Mouse (Mus musculus) stomach, embryonic 14.5 days (tissue): Measurements from ENCODE around the gene Mecr. TPM values are rescaled to one million over a fixed set of nuclear protein-coding genes. Genes with fewer than 3 reads are reported as not detected.
"Not testable (repeated sequence)": the region's sequence is repeated elsewhere in the genome, so short reads cannot be mapped to it uniquely, and the experiment has no call there.

Source experiments
- ATAC-seq: fragments of 200-750 bp; cut with Nextera tagmentation; 2 replicates; pipeline ENCODE4 v1.8.0; 2017; ENCODE audit warnings: low read depth, moderate TSS enrichment; ENCODE audit not compliant: insufficient number of reproducible peaks, insufficient read depth, low FRiP score
- H3K27ac ChIP-seq: fragments of 300-500 bp; sonication (generic); 2 replicates; pipeline ENCODE4 v1.5.1; 2014; ENCODE audit warnings: mild to moderate bottlenecking, low read length, moderate library complexity, mixed read lengths
- H3K27me3 ChIP-seq: fragments of 300-500 bp; sonication (generic); 2 replicates; pipeline ENCODE4 v1.6.1; 2014; ENCODE audit warnings: low read length, control low read depth, mixed read lengths; ENCODE audit not compliant: control insufficient read depth, insufficient read depth
- H3K36me3 ChIP-seq: fragments of 300-500 bp; sonication (generic); 2 replicates; pipeline ENCODE4 v1.6.1; 2014; ENCODE audit warnings: mild to moderate bottlenecking, control low read depth, low read length, moderate library complexity, mixed read lengths; ENCODE audit not compliant: control insufficient read depth, insufficient read depth
- H3K4me1 ChIP-seq: fragments of 300-500 bp; sonication (generic); 2 replicates; pipeline ENCODE4 v1.6.1; 2014; ENCODE audit warnings: low read length, control low read depth, mixed read lengths; ENCODE audit not compliant: control insufficient read depth, insufficient read depth
- H3K4me2 ChIP-seq: fragments of 300-500 bp; sonication (generic); replicated peaks from 2 replicates; pipeline ENCODE4 v1.6.1; 2014; ENCODE audit warnings: low read depth, low read length, control low read depth
- H3K4me3 ChIP-seq: fragments of 300-500 bp; sonication (generic); 2 replicates; pipeline ENCODE4 v1.5.1; 2014; ENCODE audit warnings: low read depth, low read length, control low read depth
- H3K9ac ChIP-seq: fragments of 300-500 bp; sonication (generic); replicated peaks from 2 replicates; pipeline ENCODE4 v1.6.1; 2014; ENCODE audit warnings: low read depth, mild to moderate bottlenecking, control low read depth, low read length, moderate library complexity, mixed read lengths
- H3K9me3 ChIP-seq: fragments of 300-500 bp; sonication (generic); 2 replicates; pipeline ENCODE4 v1.6.1; 2016; ENCODE audit warnings: low read depth, low read length, control low read depth; ENCODE audit not compliant: control insufficient read depth
- WGBS: fragments of 180-500 bp; shearing (Covaris S2); extraction: QIAGEN DNeasy Blood & Tissue Kit; methylation state at CpG from one replicate; pipeline ENCODE4 v1.1.7; 2014; 5-methylcytosine and 5-hydroxymethylcytosine counted together
- polyA plus RNA-seq: library from polyadenylated mRNA; unstranded; fragments of >200 nt; fragmentation: Nextera tagmentation; extraction: Ambion mirVana; gene quantifications from 2 replicates; pipeline ENCODE4 v1.2.1, GENCODE M21; 2014

Gene Mecr
- polyA plus RNA-seq: 47.6 and 48.6 TPM in 2 replicates

GRCm38 (mm10) chr4:131843290-131843743 is at the start of gene Mecr:
Mecr (plus strand) TSS chr4:131843470.
- WGBS: 0% methylated on average over 37 of the region's 37 CpGs

GRCm38 (mm10) chr4:131796312-131797080 is 46.8 kb upstream of the Mecr start:
- Histone ChIP-seq H3K27me3 (no peaks in the 10 kb centered on the region), H3K9me3 (no peaks in the 10 kb centered on the region), H3K4me3 (no peak overlapping the region), H3K27ac (no peak overlapping the region), H3K36me3 (no peaks in the 10 kb centered on the region), H3K9ac (no peak overlapping the region), H3K4me2 (no peak overlapping the region), H3K4me1 (no peaks in the 10 kb centered on the region)
- ATAC-seq: no peak
- 78% methylated on average over 14 of the region's 14 CpGs for WGBS

More at GRCm38 (mm10) chr4:131843290-131843743, at the start of gene Mecr:
- peaks cover 14% of the 10 kb centered on the region; the same call in 1 of the 2 replicates for H3K4me1 ChIP-seq
- no peaks in the 10 kb centered on the region for H3K27me3 ChIP-seq
- peak within 1 kb of the TSS; percentile 66 for H3K9ac ChIP-seq
- H3K9me3 ChIP-seq: no peaks in the 10 kb centered on the region
- peak; percentile 83 for ATAC-seq
- peak within 1 kb of the TSS; percentile 80 for H3K4me3 ChIP-seq
- H3K4me2 ChIP-seq: peak within 1 kb of the TSS; percentile 73
- no peak within 1 kb of the TSS for H3K27ac ChIP-seq
- no peaks in the 10 kb centered on the region for H3K36me3 ChIP-seq

GRCm38 (mm10) chr4:131797483-131797882 is 45.8 kb upstream of the Mecr start:
- ATAC-seq: no peak
- Histone ChIP-seq H3K36me3 (no peaks in the 10 kb centered on the region), H3K4me1 (no peaks in the 10 kb centered on the region), H3K4me3 (no peak overlapping the region), H3K9me3 (no peaks in the 10 kb centered on the region), H3K27me3 (no peaks in the 10 kb centered on the region), H3K9ac (no peak overlapping the region), H3K4me2 (no peak overlapping the region), H3K27ac (no peak overlapping the region)
- WGBS: 84% methylated on average over 7 of the region's 7 CpGs

- Histone ChIP-seq H3K36me3 (no peaks in the 10 kb centered on the region), H3K4me1 (no peaks in the 10 kb centered on the region), H3K9me3 (no peaks in the 10 kb centered on the region), H3K4me2 (no peak overlapping the region), H3K27ac (no peak overlapping the region), H3K27me3 (no peaks in the 10 kb centered on the region), H3K9ac (no peak overlapping the region), H3K4me3 (no peak overlapping the region)
- WGBS: 65% methylated on average over 12 of the region's 12 CpGs
- no peak for ATAC-seq
Observed at GRCm38 (mm10) chr4:131797920-131798319, 45.4 kb upstream of the Mecr start.

GRCm38 (mm10) chr4:131798968-131799367 is 44.3 kb upstream of the Mecr start:
- peaks cover 3% of the 10 kb centered on the region for H3K4me1 ChIP-seq
- no peaks in the 10 kb centered on the region for H3K27me3 ChIP-seq
- 62% methylated on average over 3 of the region's 4 CpGs for WGBS
- H3K4me3 ChIP-seq: no peak overlapping the region
- H3K9ac ChIP-seq: no peak overlapping the region
- no peak overlapping the region for H3K27ac ChIP-seq
- no peaks in the 10 kb centered on the region for H3K9me3 ChIP-seq
- no peaks in the 10 kb centered on the region for H3K36me3 ChIP-seq
- ATAC-seq: no peak
- H3K4me2 ChIP-seq: no peak overlapping the region

- Histone ChIP-seq H3K4me1 (peaks cover 3% of the 10 kb centered on the region), H3K9ac (no peak overlapping the region), H3K4me3 (no peak overlapping the region), H3K4me2 (no peak overlapping the region), H3K36me3 (no peaks in the 10 kb centered on the region), H3K27ac (no peak overlapping the region), H3K9me3 (no peaks in the 10 kb centered on the region), H3K27me3 (no peaks in the 10 kb centered on the region)
- no peak for ATAC-seq
- 51% methylated on average over 9 of the region's 9 CpGs for WGBS
Observed at GRCm38 (mm10) chr4:131803846-131804245, 39.4 kb upstream of the Mecr start.

- not testable (repeated sequence) for H3K4me1 ChIP-seq, H3K36me3 ChIP-seq, H3K27me3 ChIP-seq, H3K9ac ChIP-seq, H3K27ac ChIP-seq, H3K4me3 ChIP-seq, H3K4me2 ChIP-seq, H3K9me3 ChIP-seq
- 95% methylated on average over 4 of the region's 6 CpGs for WGBS
- peak; percentile 34; the same call in 1 of the 2 replicates for ATAC-seq
Observed at GRCm38 (mm10) chr4:131804732-131805131, 38.5 kb upstream of the Mecr start.

- no peak overlapping the region for H3K9ac ChIP-seq
- H3K4me2 ChIP-seq: no peak overlapping the region
- H3K4me1 ChIP-seq: peaks cover 3% of the 10 kb centered on the region
- H3K36me3 ChIP-seq: no peaks in the 10 kb centered on the region
- no peaks in the 10 kb centered on the region for H3K27me3 ChIP-seq
- no peaks in the 10 kb centered on the region for H3K9me3 ChIP-seq
- 70% methylated on average over 3 of the region's 3 CpGs for WGBS
- no peak for ATAC-seq
- no peak overlapping the region for H3K4me3 ChIP-seq
- H3K27ac ChIP-seq: no peak overlapping the region
Observed at GRCm38 (mm10) chr4:131805255-131805654, 38.0 kb upstream of the Mecr start.
